Mouse (Mus musculus) erythroid progenitor cell, adult 5-6 weeks (primary cell): ENCODE data around the gene Ralgapb. TPM values are rescaled to one million over a fixed set of nuclear protein-coding genes. Genes with fewer than 3 reads are reported as not detected.

Experiments used
- ATAC-seq: replicated peaks from 2 replicates; pipeline ENCODE4 v1.8.0; 2016; ENCODE audit warnings: moderate number of reproducible peaks, mild to moderate bottlenecking, moderate TSS enrichment, inconsistent platforms; ENCODE audit not compliant: poor library complexity, low FRiP score, severe bottlenecking
- total RNA-seq, 2 experiments: library from RNA; stranded (forward) in 1 of 2; stranded (reverse) in 1 of 2; fragments of 150-400 nt in 1 of 2; fragments of 186-747, 209-891 nt in 1 of 2; gene quantifications; 2 replicates each; pipeline versions ENCODE4 v1.2.3 to v1.2.4; 2015 to 2017; ENCODE audit warnings: low replicate concordance in 2 of 2

The Ralgapb gene
- total RNA-seq (2015; ENCODE audit: low replicate concordance) (31.4 and 37.8 TPM in 2 replicates), total RNA-seq (2017; ENCODE audit: low replicate concordance) (24.9 and 29.8 TPM in 2 replicates)

GRCm38 (mm10) chr2:158409595-158410021 lies at the start of gene Ralgapb:
TSS of gene Ralgapb (plus strand) at chr2:158409848.
- ATAC-seq = peak; percentile 95

- peak; percentile 87 for ATAC-seq
Observed at GRCm38 (mm10) chr2:158360873-158361677, 48.6 kb upstream of the Ralgapb start.

GRCm38 (mm10) chr2:158361678-158362320 lies 47.8 kb upstream of the Ralgapb start:
- ATAC-seq = peak; percentile 27

GRCm38 (mm10) chr2:158364175-158364574 lies 45.5 kb upstream of the Ralgapb start:
- ATAC-seq = no peak

- no peak for ATAC-seq
Observed at GRCm38 (mm10) chr2:158365099-158365850, 44.4 kb upstream of the Ralgapb start.

- no peak for ATAC-seq
Observed at GRCm38 (mm10) chr2:158367654-158368053, 42.0 kb upstream of the Ralgapb start.

- ATAC-seq = no peak
Observed at GRCm38 (mm10) chr2:158368313-158368712, 41.3 kb upstream of the Ralgapb start.

GRCm38 (mm10) chr2:158369474-158370172 lies 40.0 kb upstream of the Ralgapb start:
- ATAC-seq = no peak

- ATAC-seq = no peak
Observed at GRCm38 (mm10) chr2:158370173-158370550, 39.5 kb upstream of the Ralgapb start.

GRCm38 (mm10) chr2:158373061-158373460 lies 36.6 kb upstream of the Ralgapb start:
- ATAC-seq = no peak

GRCm38 (mm10) chr2:158373516-158373915 lies 36.1 kb upstream of the Ralgapb start:
- no peak for ATAC-seq

- no peak for ATAC-seq
Observed at GRCm38 (mm10) chr2:158375443-158376122, 34.1 kb upstream of the Ralgapb start, which contains the start of gene Snhg11. TSS of gene Snhg11 (plus strand) at chr2:158375638.

GRCm38 (mm10) chr2:158376123-158376687 lies 33.4 kb upstream of the Ralgapb start:
- ATAC-seq = no peak

- no peak for ATAC-seq
Observed at GRCm38 (mm10) chr2:158376798-158377197, 32.9 kb upstream of the Ralgapb start.

GRCm38 (mm10) chr2:158377811-158378210 lies 31.8 kb upstream of the Ralgapb start:
- ATAC-seq = no peak

GRCm38 (mm10) chr2:158379354-158380078 lies 30.1 kb upstream of the Ralgapb start:
- ATAC-seq = peak; percentile 65; the same call in 1 of the 2 replicates

GRCm38 (mm10) chr2:158386072-158386471 lies 23.6 kb upstream of the Ralgapb start:
- ATAC-seq = no peak

GRCm38 (mm10) chr2:158389421-158389820 lies 20.2 kb upstream of the Ralgapb start:
- no peak for ATAC-seq
